Mouse (Mus musculus) midbrain, embryonic 11.5 days (tissue): ENCODE data around the gene Sec14l1. TPM values are rescaled to one million over a fixed set of nuclear protein-coding genes. Genes with fewer than 3 reads are reported as not detected.
A peak's percentile ranks its signal among the peaks of the same experiment; 100 is the strongest.

Experiments
- ATAC-seq: fragments of 200-750 bp; cut with Nextera tagmentation; 2 replicates; pipeline ENCODE4 v1.8.0; 2017; ENCODE audit warnings: moderate TSS enrichment, moderate library complexity; ENCODE audit not compliant: low FRiP score
- DNase-seq: peaks from one replicate; pipeline ENCODE4 v3.0.0; 2015; ENCODE audit warnings: low spot score; ENCODE audit errors: missing footprints
- H3K27ac ChIP-seq: fragments of 300-500 bp; sonication (generic); 2 replicates; pipeline ENCODE4 v1.5.1; 2014; ENCODE audit warnings: low read depth, low read length
- H3K27me3 ChIP-seq: fragments of 300-500 bp; sonication (generic); 2 replicates; pipeline ENCODE4 v1.6.1; 2014; ENCODE audit warnings: mild to moderate bottlenecking, low read length, moderate library complexity, mixed read lengths; ENCODE audit not compliant: control insufficient read depth, insufficient read depth
- H3K36me3 ChIP-seq: fragments of 300-500 bp; sonication (generic); 2 replicates; pipeline ENCODE4 v1.6.1; 2014; ENCODE audit warnings: mild to moderate bottlenecking, low read length, moderate library complexity, mixed read lengths; ENCODE audit not compliant: control insufficient read depth, insufficient read depth
- H3K4me1 ChIP-seq: fragments of 300-500 bp; sonication (generic); 2 replicates; pipeline ENCODE4 v1.6.1; 2014; ENCODE audit warnings: low read length; ENCODE audit not compliant: control insufficient read depth, insufficient read depth
- H3K4me2 ChIP-seq: fragments of 300-500 bp; sonication (generic); 2 replicates; pipeline ENCODE4 v1.6.1; 2014; ENCODE audit warnings: mild to moderate bottlenecking, moderate library complexity
- H3K4me3 ChIP-seq: fragments of 300-500 bp; sonication (generic); 2 replicates; pipeline ENCODE4 v1.5.1; 2014; ENCODE audit warnings: low read depth, low read length
- H3K9ac ChIP-seq: fragments of 300-500 bp; sonication (generic); 2 replicates; pipeline ENCODE4 v1.6.1; 2014; ENCODE audit warnings: low read length
- H3K9me3 ChIP-seq: fragments of 300-500 bp; sonication (generic); 2 replicates; pipeline ENCODE4 v1.6.1; 2016; ENCODE audit warnings: low read length; ENCODE audit not compliant: control insufficient read depth
- WGBS: fragments of 180-500 bp; shearing (Covaris S2); extraction: QIAGEN DNeasy Blood & Tissue Kit; methylation state at CpG from one replicate; pipeline ENCODE4 v1.1.7; 2014; 5-methylcytosine and 5-hydroxymethylcytosine counted together
- polyA plus RNA-seq: library from polyadenylated mRNA; unstranded; fragments of >200 nt; fragmentation: Nextera tagmentation; extraction: Ambion mirVana; gene quantifications from 2 replicates; pipeline ENCODE4 v1.2.1, GENCODE M21; 2014

The Sec14l1 gene
- polyA plus RNA-seq, 1 experiment from 2014 or later = 36.7 TPM

DNA sequence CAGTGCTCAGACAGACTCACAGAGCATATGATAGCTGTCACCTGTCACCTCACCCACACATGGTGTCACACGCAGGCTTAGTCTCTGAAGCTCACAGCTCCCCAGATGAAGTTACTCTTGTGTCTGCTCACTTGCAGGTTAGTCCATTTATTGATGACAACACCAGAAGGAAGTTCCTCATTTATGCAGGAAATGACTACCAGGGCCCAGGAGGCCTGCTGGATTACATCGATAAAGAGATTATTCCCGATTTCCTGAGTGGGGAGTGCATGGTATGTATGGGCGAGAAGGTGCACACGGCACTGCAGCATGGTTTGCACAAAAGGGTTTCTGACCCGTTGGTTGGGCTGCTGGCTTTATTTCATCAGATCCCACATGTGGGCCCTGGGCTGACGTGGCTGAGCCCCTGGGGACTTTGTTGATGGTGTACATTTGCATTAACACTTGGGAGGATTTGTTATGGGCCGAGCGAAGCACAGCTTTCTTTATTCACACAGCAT lies 35.5 kb downstream of the Sec14l1 start:
- ATAC-seq = no peak

GRCm38 (mm10) chr11:117151461-117151860 lies 36.5 kb downstream of the Sec14l1 start:
- Histone ChIP-seq H3K36me3 (peaks cover 23% of the 10 kb centered on the region), H3K4me2 (no peak overlapping the region), H3K27ac (no peak overlapping the region), H3K9ac (no peak overlapping the region), H3K4me1 (peaks cover 5% of the 10 kb centered on the region; the same call in 1 of the 2 replicates), H3K9me3 (no peaks in the 10 kb centered on the region), H3K27me3 (no peaks in the 10 kb centered on the region), H3K4me3 (no peak overlapping the region)
- WGBS = 90% methylated on average over 7 of the region's 7 CpGs
- DNase-seq (no peak), ATAC-seq (no peak)

More for the DNA sequence above, 35.5 kb downstream of the Sec14l1 start:
- Histone ChIP-seq H3K4me3 (no peak overlapping the region), H3K4me1 (no peaks in the 10 kb centered on the region; the same call in 1 of the 2 replicates), H3K27ac (no peak overlapping the region), H3K9ac (no peak overlapping the region), H3K9me3 (no peaks in the 10 kb centered on the region), H3K36me3 (peaks cover 21% of the 10 kb centered on the region), H3K4me2 (no peak overlapping the region), H3K27me3 (no peaks in the 10 kb centered on the region)
- DNase-seq = no peak
- WGBS = 88% methylated on average over 9 of the region's 9 CpGs

DNA sequence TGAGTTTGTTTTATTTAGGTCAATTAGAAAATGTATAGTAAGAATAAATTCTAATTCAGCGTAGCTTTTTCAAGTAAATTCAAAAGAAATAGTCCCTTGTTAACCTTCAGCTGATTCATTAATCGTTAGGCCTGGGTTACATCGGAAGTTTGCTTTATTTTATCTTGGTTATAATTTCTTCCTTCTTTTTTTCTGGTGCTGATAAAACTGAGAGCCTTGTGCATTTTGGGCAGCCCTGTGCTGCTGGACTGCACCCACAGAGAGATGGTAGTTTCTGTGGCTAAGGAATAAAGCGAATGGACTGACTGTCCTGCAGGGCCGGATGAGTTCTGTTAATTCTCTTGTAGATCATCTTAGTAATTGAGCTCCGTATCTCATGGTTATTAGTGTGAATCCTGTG lies 37.6 kb downstream of the Sec14l1 start:
- ATAC-seq (no peak), DNase-seq (no peak)
- no peaks in the 10 kb centered on the region for H3K27me3 ChIP-seq
- no peaks in the 10 kb centered on the region for H3K9me3 ChIP-seq
- no peak overlapping the region for H3K4me3 ChIP-seq
- no peak overlapping the region for H3K27ac ChIP-seq
- WGBS = 92% methylated on average over 6 of the region's 6 CpGs
- no peak overlapping the region for H3K9ac ChIP-seq
- H3K36me3 ChIP-seq = peaks cover 23% of the 10 kb centered on the region
- H3K4me2 ChIP-seq = no peak overlapping the region
- H3K4me1 ChIP-seq = peaks cover 5% of the 10 kb centered on the region; the same call in 1 of the 2 replicates

DNA sequence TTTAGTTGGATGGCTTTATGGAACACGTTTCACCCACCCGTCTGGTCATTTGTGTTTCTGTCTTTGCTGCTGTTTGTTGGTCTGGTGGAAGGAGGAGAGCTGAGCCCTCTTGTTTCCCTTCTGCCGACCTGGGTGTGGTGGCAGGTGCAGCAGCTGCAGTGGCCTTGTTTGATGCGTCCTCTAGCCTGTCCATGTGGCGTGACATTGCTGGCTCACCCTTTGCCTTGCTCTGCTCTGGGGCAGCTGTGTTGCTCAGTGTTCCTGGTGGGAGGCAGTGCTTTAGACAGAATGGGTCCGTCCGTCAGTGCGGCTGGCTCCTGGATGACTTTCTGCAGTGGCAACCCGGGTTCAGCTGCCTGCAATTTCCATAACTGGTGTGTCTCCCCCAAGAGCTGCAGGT lies 38.6 kb downstream of the Sec14l1 start:
- H3K27ac ChIP-seq = no peak overlapping the region
- no peak overlapping the region for H3K9ac ChIP-seq
- no peak overlapping the region for H3K4me2 ChIP-seq
- H3K4me3 ChIP-seq = no peak overlapping the region
- 81% methylated on average over 9 of the region's 9 CpGs for WGBS
- no peak for DNase-seq
- ATAC-seq = no peak
- H3K36me3 ChIP-seq = peaks cover 16% of the 10 kb centered on the region
- no peaks in the 10 kb centered on the region for H3K9me3 ChIP-seq
- H3K27me3 ChIP-seq = no peaks in the 10 kb centered on the region
- H3K4me1 ChIP-seq = peaks cover 5% of the 10 kb centered on the region; the same call in 1 of the 2 replicates

- H3K9me3 ChIP-seq = no peaks in the 10 kb centered on the region
- 67% methylated on average over 7 of the region's 7 CpGs for WGBS
- no peaks in the 10 kb centered on the region for H3K27me3 ChIP-seq
- H3K36me3 ChIP-seq = peaks cover 12% of the 10 kb centered on the region; the same call in 1 of the 2 replicates
- H3K4me2 ChIP-seq = no peak overlapping the region
- H3K27ac ChIP-seq = no peak overlapping the region
- H3K4me1 ChIP-seq = peaks cover 5% of the 10 kb centered on the region; the same call in 1 of the 2 replicates
- DNase-seq (no peak), ATAC-seq (no peak)
- no peak overlapping the region for H3K9ac ChIP-seq
- no peak overlapping the region for H3K4me3 ChIP-seq
Measured at GRCm38 (mm10) chr11:117154088-117154815, 39.3 kb downstream of the Sec14l1 start.

DNA sequence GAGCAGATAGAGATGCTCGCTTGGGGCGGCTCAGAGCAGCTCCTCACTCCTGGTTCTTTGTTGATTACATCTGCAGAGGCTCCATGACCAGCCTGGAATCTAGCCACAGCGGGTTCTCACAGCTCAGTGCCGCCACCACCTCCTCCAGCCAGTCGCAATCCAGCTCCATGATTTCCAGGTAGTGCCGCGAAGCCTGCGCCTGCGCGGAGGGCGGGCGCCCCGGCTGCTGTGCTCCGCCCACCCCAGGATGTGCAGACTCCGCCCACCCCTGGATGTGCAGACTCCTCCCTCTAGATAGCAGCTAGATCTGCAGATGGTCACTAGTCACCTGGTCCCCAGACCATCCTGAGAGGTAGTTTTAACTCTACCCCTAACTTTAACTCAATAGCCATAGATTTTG lies 41.8 kb downstream of the Sec14l1 start:
- Histone ChIP-seq H3K4me1 (peaks cover 5% of the 10 kb centered on the region; the same call in 1 of the 2 replicates), H3K36me3 (peaks cover 5% of the 10 kb centered on the region; the same call in 1 of the 2 replicates), H3K27me3 (no peaks in the 10 kb centered on the region), H3K9ac (no peak overlapping the region), H3K27ac (no peak overlapping the region), H3K9me3 (no peaks in the 10 kb centered on the region), H3K4me2 (no peak overlapping the region), H3K4me3 (no peak overlapping the region)
- WGBS = 5% methylated on average over 15 of the region's 15 CpGs
- peak; percentile 76 for ATAC-seq
- peak; percentile 93 for DNase-seq

GRCm38 (mm10) chr11:117158343-117158742 lies 43.4 kb downstream of the Sec14l1 start:
- no peak overlapping the region for H3K27ac ChIP-seq

GRCm38 (mm10) chr11:117159257-117159945 lies 44.4 kb downstream of the Sec14l1 start:
- H3K36me3 ChIP-seq = peaks cover 5% of the 10 kb centered on the region; the same call in 1 of the 2 replicates
- H3K4me2 ChIP-seq = no peak overlapping the region
- no peaks in the 10 kb centered on the region for H3K27me3 ChIP-seq
- DNase-seq (no peak), ATAC-seq (no peak)
- H3K9me3 ChIP-seq = no peaks in the 10 kb centered on the region
- no peak overlapping the region for H3K9ac ChIP-seq
- no peak overlapping the region for H3K4me3 ChIP-seq
- H3K4me1 ChIP-seq = peaks cover 5% of the 10 kb centered on the region; the same call in 1 of the 2 replicates
- 93% methylated on average over 13 of the region's 13 CpGs for WGBS
- H3K27ac ChIP-seq = no peak overlapping the region

More at GRCm38 (mm10) chr11:117158343-117158742, 43.4 kb downstream of the Sec14l1 start:
- Histone ChIP-seq H3K9me3 (no peaks in the 10 kb centered on the region), H3K4me1 (peaks cover 5% of the 10 kb centered on the region; the same call in 1 of the 2 replicates), H3K9ac (no peak overlapping the region), H3K4me3 (no peak overlapping the region), H3K36me3 (peaks cover 5% of the 10 kb centered on the region; the same call in 1 of the 2 replicates), H3K27me3 (no peaks in the 10 kb centered on the region), H3K4me2 (no peak overlapping the region)
- DNase-seq (no peak), ATAC-seq (no peak)
- 91% methylated on average over 11 of the region's 11 CpGs for WGBS

- Histone ChIP-seq H3K36me3 (peaks cover 4% of the 10 kb centered on the region; the same call in 1 of the 2 replicates), H3K27me3 (no peaks in the 10 kb centered on the region), H3K4me1 (peaks cover 5% of the 10 kb centered on the region; the same call in 1 of the 2 replicates), H3K4me3 (no peak overlapping the region), H3K4me2 (no peak overlapping the region), H3K9ac (no peak overlapping the region), H3K27ac (no peak overlapping the region), H3K9me3 (no peaks in the 10 kb centered on the region)
- WGBS = 97% methylated on average over 5 of the region's 5 CpGs
- ATAC-seq (no peak), DNase-seq (no peak)
Measured at GRCm38 (mm10) chr11:117159946-117160307, 45.0 kb downstream of the Sec14l1 start.
